Mouse (Mus musculus): ENCODE data around the gene Psmd7.

DNA sequence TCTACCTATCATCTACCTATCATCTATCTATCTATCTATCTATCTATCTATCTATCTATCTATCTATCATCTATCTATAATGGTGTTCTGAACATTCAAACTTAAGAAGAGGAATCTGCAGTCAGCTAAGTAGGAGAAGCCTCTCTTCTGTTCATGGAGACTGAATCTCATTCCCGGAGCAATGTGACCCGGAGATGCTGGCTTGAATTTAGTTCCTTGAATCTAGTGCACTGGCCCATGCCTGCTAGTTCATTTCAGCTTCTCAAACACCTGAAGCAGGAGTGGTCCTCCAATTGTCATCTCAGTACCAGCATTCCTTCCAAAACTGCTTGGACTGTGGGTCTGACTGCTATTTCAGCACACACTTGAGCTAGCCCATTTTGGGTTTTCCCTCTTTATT is 45.5 kb upstream of the Psmd7 start:
- no peak for TF ChIP-seq CTCF (IDR thresholded peaks at IDR 0.05 in 2 of 3, conservative IDR thresholded peaks at IDR 0.05 in 1 of 3; ENCODE audit: control insufficient read depth in 1 of 3, insufficient read depth in 1 of 3, low read depth in 2 of 3, low read length in 3 of 3, poor library complexity in 1 of 3, severe bottlenecking in 1 of 3)
- no peak for TF ChIP-seq ZKSCAN1 (IDR thresholded peaks at IDR 0.05; ENCODE audit: low read depth, low read length)
- no peak for TF ChIP-seq POLR2A (IDR thresholded peaks at IDR 0.05; ENCODE audit: control insufficient read depth in 1 of 2, insufficient read depth in 1 of 2, low read depth in 1 of 2, low read length in 2 of 2, poor library complexity in 1 of 2)
